Mouse (Mus musculus) stomach, postnatal 0 days (tissue): Measurements from ENCODE around the gene Defb21. TPM values are rescaled to one million over a fixed set of nuclear protein-coding genes. Genes with fewer than 3 reads are reported as not detected.

Source experiments
- ATAC-seq: fragments of 200-750 bp; cut with Nextera tagmentation; 2 replicates; pipeline ENCODE4 v1.8.0; 2017; ENCODE audit not compliant: low FRiP score, low TSS enrichment
- DNase-seq: peaks from one replicate; pipeline ENCODE4 v3.0.0-alpha.2; 2016; ENCODE audit warnings: low spot score
- H3K27ac ChIP-seq: fragments of 300-500 bp; sonication (generic); replicated peaks from 2 replicates; pipeline ENCODE4 v1.5.1; 2014; ENCODE audit warnings: mild to moderate bottlenecking, control low read depth
- H3K27me3 ChIP-seq: fragments of 300-500 bp; sonication (generic); 2 replicates; pipeline ENCODE4 v1.6.1; 2014; ENCODE audit warnings: low read length; ENCODE audit not compliant: control insufficient read depth, insufficient read depth
- H3K36me3 ChIP-seq: fragments of 300-500 bp; sonication (generic); 2 replicates; pipeline ENCODE4 v1.6.1; 2014; ENCODE audit warnings: low read length, mixed read lengths; ENCODE audit not compliant: control insufficient read depth, insufficient read depth
- H3K4me1 ChIP-seq: fragments of 300-500 bp; sonication (generic); replicated peaks from 2 replicates; pipeline ENCODE4 v1.6.1; 2014; ENCODE audit warnings: antibody characterized with exemption; ENCODE audit not compliant: control insufficient read depth, insufficient read depth
- H3K4me2 ChIP-seq: fragments of 300-500 bp; sonication (generic); replicated peaks from 2 replicates; pipeline ENCODE4 v1.6.1; 2014; ENCODE audit warnings: low read depth, mild to moderate bottlenecking, control low read depth, moderate library complexity
- H3K4me3 ChIP-seq: fragments of 300-500 bp; sonication (generic); 2 replicates; pipeline ENCODE4 v1.5.1; 2014; ENCODE audit warnings: low read depth, low read length, control low read depth
- H3K9ac ChIP-seq: fragments of 300-500 bp; sonication (generic); 2 replicates; pipeline ENCODE4 v1.6.1; 2014; ENCODE audit warnings: mild to moderate bottlenecking, low read length, control low read depth, mixed read lengths
- H3K9me3 ChIP-seq: fragments of 300-500 bp; sonication (generic); 2 replicates; pipeline ENCODE4 v1.6.1; 2016; ENCODE audit warnings: low read length; ENCODE audit not compliant: control insufficient read depth
- CTCF ChIP-seq: IDR thresholded peaks from 2 replicates; pipeline ENCODE4 v1.5.1; 2016; ENCODE audit warnings: antibody characterized with exemption, low read depth, mild to moderate bottlenecking, moderate library complexity
- EP300 ChIP-seq: optimal IDR thresholded peaks from 2 replicates; pipeline ENCODE3; 2016; ENCODE audit warnings: antibody characterized with exemption
- WGBS: fragments of 180-500 bp; shearing (Covaris S2); extraction: QIAGEN DNeasy Blood & Tissue Kit; methylation state at CpG from one replicate; pipeline ENCODE4 v1.1.7; 2014; 5-methylcytosine and 5-hydroxymethylcytosine counted together
- polyA plus RNA-seq: library from polyadenylated mRNA; unstranded; fragments of >200 nt; fragmentation: Nextera tagmentation; extraction: Ambion mirVana; gene quantifications from 2 replicates; pipeline ENCODE4 v1.2.1, GENCODE M21; 2015

Defb21 gene
- polyA plus RNA-seq, 1 experiment from 2014 or later, result not detected

DNA sequence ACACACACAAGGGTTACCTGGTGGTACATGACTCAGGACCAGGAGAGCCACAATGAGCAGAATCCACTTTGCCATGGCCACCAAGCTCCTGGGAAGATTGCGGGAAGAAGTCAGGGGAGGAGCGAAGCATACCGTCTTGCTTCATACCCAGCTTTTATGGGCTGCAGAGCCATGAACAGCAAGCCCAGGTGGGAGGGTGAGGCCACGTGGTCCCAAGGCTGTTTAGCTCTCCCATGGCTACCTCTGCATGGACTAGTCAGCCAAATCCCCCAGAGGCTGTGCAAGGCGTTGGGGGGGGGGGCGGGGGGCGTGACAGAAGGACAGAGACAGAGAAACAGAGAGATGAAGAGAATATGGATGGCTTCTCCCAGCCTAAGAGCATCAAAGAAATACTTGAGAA lies 50.4 kb downstream of the Defb21 start, which contains the start of gene Defb25:
TSS of gene Defb25 (minus strand) at position 101 of the 400 bp plus-strand sequence.
- 79% methylated on average over 7 of the region's 7 CpGs for WGBS
- no peaks in the 10 kb centered on the region for H3K27me3 ChIP-seq

More for the DNA sequence above, 50.4 kb downstream of the Defb21 start, which contains the start of gene Defb25:
- H3K36me3 ChIP-seq, result no peaks in the 10 kb centered on the region
- ATAC-seq, result no peak
- H3K27ac ChIP-seq, result no peak within 1 kb of the TSS
- H3K9ac ChIP-seq, result no peak within 1 kb of the TSS
- no peak for TF ChIP-seq CTCF
- no peak for TF ChIP-seq EP300
- DNase-seq, result no peak
- no peaks in the 10 kb centered on the region for H3K9me3 ChIP-seq
- no peak within 1 kb of the TSS for H3K4me2 ChIP-seq
- no peak within 1 kb of the TSS for H3K4me3 ChIP-seq
- H3K4me1 ChIP-seq, result no peaks in the 10 kb centered on the region

Other genes with a start within 250 kb of the Defb21 start
- gene Rbck1, start 240.1 kb upstream of the Defb21 start, polyA plus RNA-seq, result 49.8 and 53.6 TPM in 2 replicates
- 2.9 and 3.9 TPM in 2 replicates for gene Trib3, start 228.7 kb upstream of the Defb21 start, polyA plus RNA-seq
- 1.1 and 1.5 TPM in 2 replicates for gene Nrsn2, start 196.1 kb upstream of the Defb21 start, polyA plus RNA-seq
- 2.7 and 3.0 TPM in 2 replicates for gene Sox12, start 174.7 kb upstream of the Defb21 start, polyA plus RNA-seq
- gene Zcchc3, start 157.7 kb upstream of the Defb21 start, polyA plus RNA-seq, result 14.8 and 15.6 TPM in 2 replicates
- 0.38 TPM in 2 replicates for gene 6820408C15Rik, start 157.2 kb upstream of the Defb21 start, polyA plus RNA-seq
- not detected in 2 replicates for gene Defb23, start 108.1 kb upstream of the Defb21 start, polyA plus RNA-seq
- gene Defb20, start 95.7 kb upstream of the Defb21 start, polyA plus RNA-seq, result not detected in 2 replicates
- not detected in 2 replicates for gene Defb22, start 82.6 kb upstream of the Defb21 start, polyA plus RNA-seq
- gene Defb26, start 61.1 kb upstream of the Defb21 start, polyA plus RNA-seq, result not detected in 2 replicates
- gene Defb28, start 54.5 kb upstream of the Defb21 start, polyA plus RNA-seq, result not detected in 2 replicates
- not detected in 2 replicates for gene Defb29, start 32.6 kb upstream of the Defb21 start, polyA plus RNA-seq
- not detected in 2 replicates for gene Gm17416, start 3.4 kb upstream of the Defb21 start, polyA plus RNA-seq
- not detected in 2 replicates for gene Defb19, start 7.6 kb downstream of the Defb21 start, polyA plus RNA-seq
- gene Defb45, start 26.7 kb downstream of the Defb21 start, polyA plus RNA-seq, result not detected in 2 replicates
- 0.23 TPM in 1 of 2 replicates, not detected in the other for gene Defb36, start 31.6 kb downstream of the Defb21 start, polyA plus RNA-seq
- 0.73 and 1.7 TPM in 2 replicates for gene Defb25, start 50.3 kb downstream of the Defb21 start, polyA plus RNA-seq
- 17.2 and 19.7 TPM in 2 replicates for gene Rem1, start 54.2 kb downstream of the Defb21 start, polyA plus RNA-seq
- gene H13, start 96.7 kb downstream of the Defb21 start, polyA plus RNA-seq, result 110 and 121 TPM in 2 replicates
- gene Mcts2, start 114.3 kb downstream of the Defb21 start, polyA plus RNA-seq, result 22.9 and 23.4 TPM in 2 replicates
- 191 and 228 TPM in 2 replicates for gene Id1, start 163.5 kb downstream of the Defb21 start, polyA plus RNA-seq
- 9.8 and 10.6 TPM in 2 replicates for gene Cox4i2, start 181.4 kb downstream of the Defb21 start, polyA plus RNA-seq